ENCODE assay signal across 8 mouse cellular contexts in genomic region chr12:59265207-59265941, GRCm38 (mm10). TPM values are rescaled to one million over a fixed set of nuclear protein-coding genes. Genes with fewer than 3 reads are reported as not detected.
A peak's percentile ranks its signal among the peaks of the same experiment; 100 is the strongest.
DNase-seq lines count a peak whose midpoint lies in the region; ATAC-seq and TF ChIP-seq lines count a peak whose summit lies in the region.

No protein-coding gene starts in this region.

- H3K27ac ChIP-seq in gastrocnemius, adult 2 months: no peak overlapping the region
- H3K27ac ChIP-seq in forebrain, embryonic 12.5 days: no peak overlapping the region
- no peak overlapping the region for H3K27ac ChIP-seq in intestine, postnatal 0 days (ENCODE audit: low read depth, low read length)
- no peak overlapping the region for H3K27ac ChIP-seq in midbrain, embryonic 10.5 days (replicated peaks)

- no peaks in the 10 kb centered on the region for H3K9me3 ChIP-seq in forebrain, embryonic 12.5 days
- H3K9me3 ChIP-seq in intestine, postnatal 0 days (ENCODE audit: control insufficient read depth): no peaks in the 10 kb centered on the region
- no peaks in the 10 kb centered on the region for H3K9me3 ChIP-seq in midbrain, embryonic 10.5 days (replicated peaks)

- intact Hi-C loops in gastrocnemius, adult 2 months (cut with DNase I): no loop called here
- intact Hi-C loops in gastrocnemius, postnatal 36 days (cut with DNase I): no loop called here

- no peak overlapping the region for H3K4me3 ChIP-seq in gastrocnemius, adult 2 months
- no peak overlapping the region for H3K4me3 ChIP-seq in forebrain, embryonic 12.5 days (replicated peaks)
- no peak overlapping the region for H3K4me3 ChIP-seq in intestine, postnatal 0 days (ENCODE audit: low read depth, low read length)
- H3K4me3 ChIP-seq in midbrain, embryonic 10.5 days: no peak overlapping the region

- peaks cover 6% of the 10 kb centered on the region; the same call in 1 of the 2 replicates for H3K4me1 ChIP-seq in forebrain, embryonic 12.5 days
- no peaks in the 10 kb centered on the region for H3K4me1 ChIP-seq in intestine, postnatal 0 days (replicated peaks; ENCODE audit: control insufficient read depth, insufficient read depth, low read length)
- peaks cover 2% of the 10 kb centered on the region; the same call in 1 of the 2 replicates for H3K4me1 ChIP-seq in midbrain, embryonic 10.5 days

- H3K9ac ChIP-seq in forebrain, embryonic 12.5 days: no peak overlapping the region
- H3K9ac ChIP-seq in intestine, postnatal 0 days (ENCODE audit: low read depth, low read length): no peak overlapping the region

- peak; percentile 33; the same call in 1 of the 2 replicates for TF ChIP-seq CTCF in gastrocnemius, adult 2 months (IDR thresholded peaks at IDR 0.05)
- TF ChIP-seq CTCF in intestine, postnatal 0 days (IDR thresholded peaks at IDR 0.05; ENCODE audit: low read depth): peak; percentile 68

- no peaks in the 10 kb centered on the region for H3K36me3 ChIP-seq in forebrain, embryonic 12.5 days (replicated peaks)
- H3K36me3 ChIP-seq in intestine, postnatal 0 days (ENCODE audit: control insufficient read depth, insufficient read depth): no peaks in the 10 kb centered on the region
- H3K36me3 ChIP-seq in midbrain, embryonic 10.5 days: no peaks in the 10 kb centered on the region

- no peak for DNase-seq in gastrocnemius, adult 2 months
- no peak for DNase-seq in gastrocnemius, postnatal 36 days
- DNase-seq in R1 (ENCODE audit: low read depth, low spot score): peak; percentile 40
- peak; percentile 32 for DNase-seq in midbrain, embryonic 10.5 days (ENCODE audit: low spot score)
- peak; percentile 64 for DNase-seq in telencephalon, adult 2 months (ENCODE audit: low read depth, low spot score)
- no peak for DNase-seq in spleen, postnatal 10 days (ENCODE audit: low spot score in 2 of 2)

- peak; percentile 51 for ATAC-seq in forebrain, embryonic 12.5 days (ENCODE audit: low FRiP score)
- no peak for ATAC-seq in intestine, postnatal 0 days

- peak overlapping the region; percentile 37 for H3K4me2 ChIP-seq in forebrain, embryonic 12.5 days
- no peak overlapping the region for H3K4me2 ChIP-seq in intestine, postnatal 0 days (replicated peaks; ENCODE audit: low read depth)

- no peaks in the 10 kb centered on the region for H3K27me3 ChIP-seq in forebrain, embryonic 12.5 days
- no peaks in the 10 kb centered on the region; the same call in 1 of the 2 replicates for H3K27me3 ChIP-seq in intestine, postnatal 0 days (replicated peaks; ENCODE audit: control insufficient read depth, insufficient read depth, low read length)
- no peaks in the 10 kb centered on the region for H3K27me3 ChIP-seq in midbrain, embryonic 10.5 days (ENCODE audit: low read depth, poor library complexity, severe bottlenecking)

- WGBS in forebrain, embryonic 12.5 days: 33% methylated on average over 15 of the region's 15 CpGs
- 31% methylated on average over 15 of the region's 15 CpGs for WGBS in intestine, postnatal 0 days
- WGBS in midbrain, embryonic 10.5 days: 36% methylated on average over 15 of the region's 15 CpGs

RNA-seq across cellular contexts. Expression of gene Fbxo33, which starts 45.8 kb away (rescaled TPM):
- 1 to 10 TPM; 2.4 to 3.4 TPM for total RNA-seq in gastrocnemius, adult 2 months (2021)
- total RNA-seq in gastrocnemius, postnatal 36 days (2021): 1 to 10 TPM; 2.4 to 3.5 TPM
- 9.1 and 10.0 TPM in 2 replicates for polyA plus RNA-seq in forebrain, embryonic 12.5 days (2016; fragmentation: Nextera tagmentation; extraction: Ambion mirVana)
- 9.5 and 10.1 TPM in 2 replicates for polyA plus RNA-seq in intestine, postnatal 0 days (2015; fragmentation: Nextera tagmentation; extraction: Ambion mirVana)
- polyA plus RNA-seq in midbrain, embryonic 10.5 days (2016; fragmentation: Nextera tagmentation; extraction: Ambion mirVana): 5.4 and 6.4 TPM in 2 replicates

Comparison
In these comparisons a context has a peak if more than half of its experiments do, and no peak if none do; other contexts are left out.
1. DNase-seq: peak in R1 (single experiment), midbrain, embryonic 10.5 days (single experiment) and telencephalon, adult 2 months (single experiment); none in gastrocnemius, adult 2 months (single experiment), gastrocnemius, postnatal 36 days (0 of 2) and spleen, postnatal 10 days (0 of 2).